Mouse (Mus musculus) liver, embryonic 16.5 days (tissue): ENCODE data around the gene Gm20503. TPM values are rescaled to one million over a fixed set of nuclear protein-coding genes. Genes with fewer than 3 reads are reported as not detected.

ENCODE experiments used
- ATAC-seq: fragments of 200-750 bp; cut with Nextera tagmentation; 2 replicates; pipeline ENCODE4 v1.8.0; 2017; ENCODE audit warnings: low read depth, mild to moderate bottlenecking, moderate number of reproducible peaks, moderate library complexity
- H3K27ac ChIP-seq: fragments of 300-500 bp; sonication (generic); 2 replicates; pipeline ENCODE4 v1.5.1; 2014; ENCODE audit warnings: mild to moderate bottlenecking, low read length
- H3K27me3 ChIP-seq: fragments of 300-500 bp; sonication (generic); 2 replicates; pipeline ENCODE4 v1.6.1; 2014; ENCODE audit warnings: low read depth, low read length, mixed read lengths; ENCODE audit not compliant: control insufficient read depth, insufficient read depth
- H3K36me3 ChIP-seq: fragments of 300-500 bp; sonication (generic); 2 replicates; pipeline ENCODE4 v1.6.1; 2014; ENCODE audit warnings: mild to moderate bottlenecking; ENCODE audit not compliant: control insufficient read depth, insufficient read depth
- H3K4me1 ChIP-seq: fragments of 300-500 bp; sonication (generic); 2 replicates; pipeline ENCODE4 v1.6.1; 2014; ENCODE audit warnings: low read depth, low read length, mixed read lengths; ENCODE audit not compliant: control insufficient read depth
- H3K4me2 ChIP-seq: fragments of 300-500 bp; sonication (generic); 2 replicates; pipeline ENCODE4 v1.6.1; 2014; ENCODE audit warnings: low read depth, low read length, mixed read lengths
- H3K4me3 ChIP-seq: fragments of 300-500 bp; sonication (generic); 2 replicates; pipeline ENCODE4 v1.5.1; 2014; ENCODE audit warnings: low read depth, mild to moderate bottlenecking, low read length
- H3K9ac ChIP-seq: fragments of 300-500 bp; sonication (generic); 2 replicates; pipeline ENCODE4 v1.6.1; 2014; ENCODE audit warnings: low read depth, low read length
- H3K9me3 ChIP-seq: fragments of 300-500 bp; sonication (generic); replicated peaks from 2 replicates; pipeline ENCODE4 v1.6.1; 2016; ENCODE audit warnings: low read length; ENCODE audit not compliant: control insufficient read depth
- WGBS: fragments of 180-500 bp; shearing (Covaris S2); extraction: QIAGEN DNeasy Blood & Tissue Kit; methylation state at CpG from one replicate; pipeline ENCODE4 v1.1.7; 2014; ENCODE audit not compliant: insufficient replicate concordance; 5-methylcytosine and 5-hydroxymethylcytosine counted together
- polyA plus RNA-seq: library from polyadenylated mRNA; unstranded; fragments of >200 nt; fragmentation: Nextera tagmentation; extraction: Ambion mirVana; gene quantifications from 2 replicates; pipeline ENCODE4 v1.2.1, GENCODE M21; 2015

Gene Gm20503
- polyA plus RNA-seq, 1 experiment from 2014 or later, result 6.3 TPM

- Histone ChIP-seq H3K27me3 (no peaks in the 10 kb centered on the region), H3K4me3 (no peak overlapping the region), H3K4me2 (no peak overlapping the region), H3K9ac (no peak overlapping the region), H3K27ac (no peak overlapping the region), H3K36me3 (no peaks in the 10 kb centered on the region), H3K9me3 (no peaks in the 10 kb centered on the region), H3K4me1 (no peaks in the 10 kb centered on the region)
- no peak for ATAC-seq
- 89% methylated on average over 5 of the region's 5 CpGs for WGBS
These were observed 40.1 kb downstream of the Gm20503 start for GRCm38 (mm10) chr4:59043074-59043473.

- no peak for ATAC-seq
- Histone ChIP-seq H3K9ac (no peak overlapping the region), H3K27ac (no peak overlapping the region), H3K36me3 (no peaks in the 10 kb centered on the region), H3K4me1 (no peaks in the 10 kb centered on the region), H3K9me3 (no peaks in the 10 kb centered on the region), H3K27me3 (no peaks in the 10 kb centered on the region), H3K4me3 (no peak overlapping the region), H3K4me2 (no peak overlapping the region)
- 62% methylated on average over 6 of the region's 6 CpGs for WGBS
These were observed 40.9 kb downstream of the Gm20503 start for GRCm38 (mm10) chr4:59043891-59044290.

GRCm38 (mm10) chr4:59047222-59047621 is 44.2 kb downstream of the Gm20503 start:
- Histone ChIP-seq H3K4me2 (no peak overlapping the region), H3K4me3 (no peak overlapping the region), H3K4me1 (no peaks in the 10 kb centered on the region), H3K36me3 (no peaks in the 10 kb centered on the region), H3K27ac (no peak overlapping the region), H3K9ac (no peak overlapping the region), H3K9me3 (no peaks in the 10 kb centered on the region), H3K27me3 (no peaks in the 10 kb centered on the region)
- 45% methylated on average over 3 of the region's 3 CpGs for WGBS
- ATAC-seq, result no peak

- ATAC-seq, result no peak
- Histone ChIP-seq H3K4me2 (no peak overlapping the region), H3K36me3 (no peaks in the 10 kb centered on the region), H3K9ac (no peak overlapping the region), H3K4me3 (no peak overlapping the region), H3K27ac (no peak overlapping the region), H3K9me3 (no peaks in the 10 kb centered on the region), H3K4me1 (no peaks in the 10 kb centered on the region), H3K27me3 (no peaks in the 10 kb centered on the region)
- 42% methylated on average over 1 of the region's 1 CpGs for WGBS
These were observed 48.1 kb downstream of the Gm20503 start for GRCm38 (mm10) chr4:59051081-59051480.

GRCm38 (mm10) chr4:59057929-59058328 is 54.9 kb downstream of the Gm20503 start:
- Histone ChIP-seq H3K36me3 (no peaks in the 10 kb centered on the region), H3K4me2 (no peak overlapping the region), H3K27me3 (no peaks in the 10 kb centered on the region), H3K9ac (no peak overlapping the region), H3K4me3 (no peak overlapping the region), H3K4me1 (no peaks in the 10 kb centered on the region), H3K9me3 (no peaks in the 10 kb centered on the region), H3K27ac (no peak overlapping the region)
- no peak for ATAC-seq
- WGBS, result 53% methylated on average over 3 of the region's 3 CpGs

- no peaks in the 10 kb centered on the region for H3K4me1 ChIP-seq
- H3K36me3 ChIP-seq, result no peaks in the 10 kb centered on the region
- H3K27ac ChIP-seq, result no peak overlapping the region
- no peaks in the 10 kb centered on the region for H3K27me3 ChIP-seq
- H3K4me3 ChIP-seq, result no peak overlapping the region
- no peak overlapping the region for H3K9ac ChIP-seq
- 79% methylated on average over 12 of the region's 12 CpGs for WGBS
- H3K9me3 ChIP-seq, result no peaks in the 10 kb centered on the region
- no peak for ATAC-seq
- H3K4me2 ChIP-seq, result no peak overlapping the region
These were observed 59.5 kb downstream of the Gm20503 start for GRCm38 (mm10) chr4:59062526-59062925.

GRCm38 (mm10) chr4:59069276-59069675 is 66.3 kb downstream of the Gm20503 start:
- H3K4me1 ChIP-seq, result no peaks in the 10 kb centered on the region
- no peak overlapping the region for H3K4me3 ChIP-seq
- 46% methylated on average over 3 of the region's 3 CpGs for WGBS
- H3K27me3 ChIP-seq, result no peaks in the 10 kb centered on the region
- no peaks in the 10 kb centered on the region for H3K9me3 ChIP-seq
- ATAC-seq, result no peak
- H3K36me3 ChIP-seq, result no peaks in the 10 kb centered on the region
- no peak overlapping the region for H3K4me2 ChIP-seq
- H3K9ac ChIP-seq, result no peak overlapping the region
- H3K27ac ChIP-seq, result no peak overlapping the region

- Histone ChIP-seq H3K36me3 (no peaks in the 10 kb centered on the region), H3K4me1 (no peaks in the 10 kb centered on the region), H3K9me3 (no peaks in the 10 kb centered on the region), H3K27ac (no peak overlapping the region), H3K27me3 (no peaks in the 10 kb centered on the region), H3K9ac (no peak overlapping the region), H3K4me3 (no peak overlapping the region), H3K4me2 (no peak overlapping the region)
- 57% methylated on average over 2 of the region's 2 CpGs for WGBS
- ATAC-seq, result no peak
These were observed 80.4 kb downstream of the Gm20503 start for GRCm38 (mm10) chr4:59083430-59083829.

GRCm38 (mm10) chr4:59089391-59089790 is 86.4 kb downstream of the Gm20503 start:
- 15% methylated on average over 1 of the region's 1 CpGs for WGBS
- no peak overlapping the region for H3K27ac ChIP-seq

More at GRCm38 (mm10) chr4:59089391-59089790, 86.4 kb downstream of the Gm20503 start:
- no peaks in the 10 kb centered on the region for H3K4me1 ChIP-seq
- H3K27me3 ChIP-seq, result no peaks in the 10 kb centered on the region
- H3K4me3 ChIP-seq, result no peak overlapping the region
- no peaks in the 10 kb centered on the region for H3K9me3 ChIP-seq
- no peak overlapping the region for H3K4me2 ChIP-seq
- no peaks in the 10 kb centered on the region for H3K36me3 ChIP-seq
- no peak overlapping the region for H3K9ac ChIP-seq
- ATAC-seq, result no peak
